Mouse (Mus musculus): ENCODE data around the gene Shisa4. TPM values are rescaled to one million over a fixed set of nuclear protein-coding genes. Genes with fewer than 3 reads are reported as not detected.

The Shisa4 gene
- polyA plus RNA-seq, 1 experiment from 2014 or later = 39.6 TPM

Other genes with a start within 250 kb of the Shisa4 start
- 1.5 and 5.0 TPM in 2 replicates for gene Ptpn7, start 242.5 kb downstream of the Shisa4 start, polyA plus RNA-seq (2016; fragmentation: Nextera tagmentation; extraction: Ambion mirVana)
- 28.0 and 36.5 TPM in 2 replicates for gene Arl8a, start 228.4 kb downstream of the Shisa4 start, polyA plus RNA-seq (2016; fragmentation: Nextera tagmentation; extraction: Ambion mirVana)
- not detected in 2 replicates for gene Gpr37l1, start 207.6 kb downstream of the Shisa4 start, polyA plus RNA-seq (2016; fragmentation: Nextera tagmentation; extraction: Ambion mirVana)
- 1.2 and 2.8 TPM in 2 replicates for gene Elf3, start 116.7 kb downstream of the Shisa4 start, polyA plus RNA-seq (2016; fragmentation: Nextera tagmentation; extraction: Ambion mirVana)
- gene Rnpep, start 91.2 kb downstream of the Shisa4 start, polyA plus RNA-seq (2016; fragmentation: Nextera tagmentation; extraction: Ambion mirVana) = 63.4 and 70.0 TPM in 2 replicates
- 336 and 388 TPM in 2 replicates for gene Timm17a, start 61.5 kb downstream of the Shisa4 start, polyA plus RNA-seq (2016; fragmentation: Nextera tagmentation; extraction: Ambion mirVana)
- 3.6 and 5.2 TPM in 2 replicates for gene Lmod1, start 50.4 kb downstream of the Shisa4 start, polyA plus RNA-seq (2016; fragmentation: Nextera tagmentation; extraction: Ambion mirVana)
- 118 and 134 TPM in 2 replicates for gene Ipo9, start 55.3 kb upstream of the Shisa4 start, polyA plus RNA-seq (2016; fragmentation: Nextera tagmentation; extraction: Ambion mirVana)
- 26.5 and 33.0 TPM in 2 replicates for gene Nav1, start 232.1 kb upstream of the Shisa4 start, polyA plus RNA-seq (2016; fragmentation: Nextera tagmentation; extraction: Ambion mirVana)